Mouse (Mus musculus): ENCODE measurements around the gene Itch. TPM values are rescaled to one million over a fixed set of nuclear protein-coding genes. Genes with fewer than 3 reads are reported as not detected.
"Not testable (repeated sequence)": the region's sequence is repeated elsewhere in the genome, so short reads cannot be mapped to it uniquely, and the experiment has no call there.

Gene Itch
- total and polyA plus RNA-seq, 3 experiments = 15.2 to 53.6 (median 18.1) TPM

GRCm38 (mm10) chr2:155103607-155104006, 29.7 kb upstream of the Itch start:
- Histone ChIP-seq H3K27me3 (ENCODE audit: control insufficient read depth in 1 of 2, insufficient read depth in 2 of 2, low read length in 2 of 2) (no peaks in the 10 kb centered on the region), H3K9ac (ENCODE audit: control insufficient read depth, low read depth, low read length, poor library complexity, severe bottlenecking) (no peak overlapping the region), H3K9me3 (replicated peaks; ENCODE audit: insufficient read depth, low read length) (no peaks in the 10 kb centered on the region), H3K79me2 (ENCODE audit: control insufficient read depth, insufficient read depth, low read length, poor library complexity) (no peaks in the 10 kb centered on the region), H3K4me3 (ENCODE audit: control insufficient read depth in 1 of 2, insufficient read depth in 1 of 2, low read depth in 2 of 2, low read length in 2 of 2) (no peak overlapping the region), H3K36me3 (ENCODE audit: control insufficient read depth in 1 of 2, insufficient read depth in 2 of 2, low read length in 2 of 2) (0 out of 4 replicates have a peak, but pooled peaks cover 0 to 2% of the 10 kb centered on the region in 2 experiments), H3K27ac (ENCODE audit: control insufficient read depth, low read depth, low read length) (no peak overlapping the region), H3K4me1 (ENCODE audit: control insufficient read depth in 1 of 2, insufficient read depth in 2 of 2, low read length in 2 of 2) (peaks cover 0 to 8% of the 10 kb centered on the region in 2 experiments; a peak in 3 of 4 replicates)
- no peak for TF ChIP-seq NRF1 (IDR thresholded peaks at IDR 0.05; ENCODE audit: insufficient read depth, low read depth, low read length, poor library complexity, severe bottlenecking)
- TF ChIP-seq SMC3 (IDR thresholded peaks at IDR 0.05; ENCODE audit: low read depth, low read length) = no peak
- TF ChIP-seq MYB (IDR thresholded peaks at IDR 0.05; ENCODE audit: low read depth, low read length) = no peak
- no peak for TF ChIP-seq MEF2A (IDR thresholded peaks at IDR 0.05; ENCODE audit: extremely low read depth, insufficient replicate concordance, low read depth, low read length, poor library complexity, severe bottlenecking)
- TF ChIP-seq CHD1 (IDR thresholded peaks at IDR 0.05; ENCODE audit: low read depth, low read length) = no peak
- TF ChIP-seq HCFC1 (IDR thresholded peaks at IDR 0.05; ENCODE audit: low read depth, low read length) = no peak
- TF ChIP-seq RCOR1 (IDR thresholded peaks at IDR 0.05; ENCODE audit: low read depth, low read length) = no peak
- TF ChIP-seq SIN3A (IDR thresholded peaks at IDR 0.05; ENCODE audit: low read length) = no peak
- no peak for TF ChIP-seq JUND (IDR thresholded peaks at IDR 0.05; ENCODE audit: low read depth, low read length)
- no peak for TF ChIP-seq UBTF (IDR thresholded peaks at IDR 0.05; ENCODE audit: borderline replicate concordance, insufficient read depth, low read depth, low read length)
- no peak for TF ChIP-seq E2F4 (IDR thresholded peaks at IDR 0.05; ENCODE audit: borderline replicate concordance, low read depth, low read length)
- no peak for TF ChIP-seq MYC (IDR thresholded peaks at IDR 0.05; ENCODE audit: low read depth, low read length)
- no peak for TF ChIP-seq MXI1 (IDR thresholded peaks at IDR 0.05; ENCODE audit: low read depth, low read length)
- no peak for TF ChIP-seq POLR2AphosphoS5 (IDR thresholded peaks at IDR 0.05; ENCODE audit: borderline replicate concordance, low read depth, low read length)
- no peak for TF ChIP-seq ZC3H11A (IDR thresholded peaks at IDR 0.05; ENCODE audit: low read depth, low read length)
- TF ChIP-seq USF1 (IDR thresholded peaks at IDR 0.05; ENCODE audit: low read depth, low read length) = no peak
- no peak for TF ChIP-seq CHD2 (IDR thresholded peaks at IDR 0.05; ENCODE audit: low read length)
- no peak for TF ChIP-seq BHLHE40 (IDR thresholded peaks at IDR 0.05; ENCODE audit: borderline replicate concordance, low read depth, low read length)
- DNase-seq (ENCODE audit: low read depth, low spot score) = no peak

- peak in 1 of 2 experiments; percentile 38; a peak in 3 of 4 replicates for TF ChIP-seq EP300 (IDR thresholded peaks at IDR 0.05; ENCODE audit: low read depth in 1 of 2, low read length in 2 of 2)
Measured at GRCm38 (mm10) chr2:155107276-155107675, 26.0 kb upstream of the Itch start.

More at GRCm38 (mm10) chr2:155107276-155107675, 26.0 kb upstream of the Itch start:
- H3K79me2 ChIP-seq (ENCODE audit: control insufficient read depth, insufficient read depth, low read length, poor library complexity); H3K9ac ChIP-seq (ENCODE audit: control insufficient read depth, low read depth, low read length, poor library complexity, severe bottlenecking); H3K27me3 ChIP-seq (ENCODE audit: control insufficient read depth in 1 of 2, insufficient read depth in 2 of 2, low read length in 2 of 2); H3K4me3 ChIP-seq (ENCODE audit: control insufficient read depth in 1 of 2, insufficient read depth in 1 of 2, low read depth in 2 of 2, low read length in 2 of 2); H3K9me3 ChIP-seq (replicated peaks; ENCODE audit: insufficient read depth, low read length); H3K4me1 ChIP-seq (ENCODE audit: control insufficient read depth in 1 of 2, insufficient read depth in 2 of 2, low read length in 2 of 2); H3K36me3 ChIP-seq (ENCODE audit: control insufficient read depth in 1 of 2, insufficient read depth in 2 of 2, low read length in 2 of 2): not testable (repeated sequence)
- H3K27ac ChIP-seq (ENCODE audit: control insufficient read depth, low read depth, low read length) = peak overlapping the region; percentile 47; the same call in 1 of the 2 replicates
- DNase-seq (ENCODE audit: low read depth, low spot score) = peak; percentile 68
